Mouse (Mus musculus): Measurements from ENCODE around the gene Fam240b.

Gene Fam240b

GRCm38 (mm10) chr13:64439471-64439870 lies 58.1 kb downstream of the Fam240b start:
- DNase-seq: peak in 1 of 2 experiments; percentile 15

GRCm38 (mm10) chr13:64438863-64439452 lies 58.6 kb downstream of the Fam240b start:
- DNase-seq: peak; percentile 85 to 89

GRCm38 (mm10) chr13:64437801-64438200 lies 59.8 kb downstream of the Fam240b start:
- DNase-seq: no peak

- DNase-seq: peak; percentile 89 to 91
These were observed 65.3 kb downstream of the Fam240b start, which contains the start of gene Cdk20 for GRCm38 (mm10) chr13:64432017-64432995. Gene Cdk20 (plus strand): TSS chr13:64432314.

All from cerebellum, postnatal 14 days (tissue).